Mouse (Mus musculus) adrenal gland (tissue): ENCODE measurements at regions not wholly inside any gene's neighbourhood (a gene's known extent, or its start where the extent isn't known, plus 50 kb on each side); places are given as distances from the start of the nearest gene placed in this dataset.

Experiments
- intact Hi-C: fragments of 180-260 bp; cut with DNase I; formaldehyde crosslinking; loops from one replicate; pipeline ENCODE4 v1.15.1; 2025

DNA sequence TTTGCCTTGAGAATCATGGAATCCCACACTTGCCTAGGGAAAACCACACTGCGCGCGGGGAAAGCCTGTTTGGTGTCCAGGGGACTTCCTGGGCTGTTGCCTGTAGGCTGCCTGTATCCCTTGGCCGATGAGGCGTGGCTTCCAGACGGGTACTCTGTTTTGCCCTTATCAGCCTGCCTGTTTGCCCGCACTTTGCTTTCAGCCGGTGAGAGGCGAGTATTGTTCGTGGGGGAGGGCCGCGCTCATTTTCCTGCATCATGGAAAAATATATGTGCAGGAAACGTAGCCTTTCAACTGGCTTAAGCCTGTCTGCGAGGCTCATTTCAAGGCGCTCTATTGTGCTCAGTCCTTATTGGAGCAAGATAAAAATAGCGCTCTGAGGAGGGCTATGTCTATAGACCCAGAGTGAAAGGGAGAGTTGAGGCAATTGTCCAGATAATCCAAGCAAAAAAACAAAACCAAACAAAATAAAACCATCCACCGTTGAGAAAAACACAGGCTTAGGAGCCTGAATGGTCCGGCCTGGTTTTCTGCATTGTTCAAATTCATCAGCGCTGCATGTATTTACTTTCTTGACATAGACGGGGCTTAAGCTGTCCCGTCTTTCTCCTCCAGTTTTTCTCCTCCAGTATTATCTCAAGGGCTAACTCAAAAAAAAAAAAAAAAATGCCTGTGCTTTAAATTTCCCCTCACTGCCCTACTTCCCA is 67.9 kb downstream of the Klf5 start:
- intact Hi-C loops = no loop called here

DNA sequence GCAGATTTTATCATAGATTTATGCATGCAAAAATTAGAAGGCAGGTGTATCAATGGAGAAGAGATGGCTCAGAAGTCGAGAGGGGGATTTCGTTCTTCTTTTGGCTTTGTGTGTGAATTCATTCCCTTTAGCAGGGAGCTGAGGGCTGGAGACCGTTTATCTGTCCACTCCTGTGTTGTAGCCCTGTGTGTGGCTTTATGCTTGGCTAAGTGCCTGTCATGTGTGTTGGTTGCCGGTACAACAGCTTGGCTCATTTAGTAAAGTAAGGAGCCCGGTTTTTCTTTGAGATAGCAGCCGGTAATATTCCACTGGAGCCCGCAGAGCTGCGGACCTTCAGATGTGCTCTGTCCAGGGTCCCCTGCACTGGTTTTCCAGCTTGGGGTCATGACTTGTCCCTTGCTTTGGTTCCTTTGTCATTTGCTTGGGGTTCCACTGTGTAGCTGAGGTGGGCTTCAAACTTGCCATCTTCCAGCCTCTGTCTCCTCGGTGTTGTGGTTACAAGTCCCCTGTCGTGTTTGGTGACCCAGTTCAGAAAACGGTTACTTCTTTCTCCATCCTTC is 68.6 kb downstream of the Klf5 start:
- intact Hi-C loops = no loop called here

DNA sequence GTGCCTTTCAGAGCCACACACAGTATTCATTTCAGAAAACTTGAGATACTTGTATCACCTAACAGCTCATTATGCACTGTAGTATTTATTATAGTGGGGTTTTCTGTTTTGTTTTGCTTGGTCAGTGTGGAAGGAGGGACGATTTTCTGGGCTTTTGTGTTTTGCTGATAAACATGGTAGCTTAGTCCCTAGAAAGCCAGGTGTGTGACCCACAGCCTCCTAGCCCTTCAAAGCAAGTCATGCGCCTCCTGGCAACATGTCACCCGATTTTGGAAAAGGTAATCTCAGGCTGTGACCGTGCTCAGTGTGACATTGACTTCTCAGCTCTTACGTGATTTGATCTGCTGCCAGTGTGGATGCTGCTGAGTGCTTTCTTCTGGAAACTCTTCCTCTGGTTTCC is 70.9 kb downstream of the Klf5 start:
- intact Hi-C loops = no loop called here

DNA sequence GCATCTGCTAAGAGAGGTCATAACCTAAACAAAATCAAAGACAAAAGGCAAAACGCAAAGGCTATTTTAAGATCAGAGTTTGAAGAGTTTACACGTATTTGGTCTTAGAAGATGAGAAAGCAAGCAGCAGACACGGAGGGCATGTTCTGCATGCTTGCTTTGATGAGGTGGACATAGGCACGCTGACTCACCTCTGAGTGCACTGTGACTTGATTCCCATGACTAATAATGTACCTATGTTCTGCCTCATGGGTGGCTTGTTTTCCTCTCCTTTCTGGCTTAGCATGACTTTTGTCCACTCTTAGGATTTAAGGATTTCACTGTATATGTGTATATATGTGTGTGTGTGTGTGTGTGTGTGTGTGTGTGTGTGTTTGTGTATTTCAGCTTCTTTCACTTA is 75.2 kb downstream of the Klf5 start:
- intact Hi-C loops = no loop called here

DNA sequence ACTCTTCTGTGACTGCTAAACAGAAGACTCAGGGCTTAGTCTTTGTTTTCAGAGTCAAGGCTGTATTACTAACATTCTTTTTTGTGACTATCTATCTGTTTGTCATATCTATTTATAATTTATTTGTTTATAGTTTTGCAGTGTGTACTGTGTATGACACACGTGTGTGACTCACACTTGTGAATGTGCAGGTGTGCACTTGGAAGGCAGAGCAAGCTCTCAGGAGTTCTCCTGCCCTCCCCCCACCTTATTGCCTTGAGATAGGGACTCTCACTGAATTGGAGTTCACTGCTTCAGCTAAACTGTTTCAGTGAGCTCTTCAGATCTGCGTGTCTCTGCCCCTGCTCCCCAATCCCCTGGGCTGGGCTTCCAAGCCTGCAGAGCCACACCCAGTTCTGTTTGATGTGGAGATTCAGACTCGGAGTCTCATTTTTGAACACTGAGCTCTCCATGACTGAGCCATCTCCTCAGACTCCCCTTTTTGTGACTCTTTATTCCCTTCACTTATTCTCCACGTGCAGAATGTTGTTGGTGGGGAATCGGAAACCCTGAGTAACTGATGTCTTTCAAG is 76.6 kb downstream of the Klf5 start:
- intact Hi-C loops = no loop called here

DNA sequence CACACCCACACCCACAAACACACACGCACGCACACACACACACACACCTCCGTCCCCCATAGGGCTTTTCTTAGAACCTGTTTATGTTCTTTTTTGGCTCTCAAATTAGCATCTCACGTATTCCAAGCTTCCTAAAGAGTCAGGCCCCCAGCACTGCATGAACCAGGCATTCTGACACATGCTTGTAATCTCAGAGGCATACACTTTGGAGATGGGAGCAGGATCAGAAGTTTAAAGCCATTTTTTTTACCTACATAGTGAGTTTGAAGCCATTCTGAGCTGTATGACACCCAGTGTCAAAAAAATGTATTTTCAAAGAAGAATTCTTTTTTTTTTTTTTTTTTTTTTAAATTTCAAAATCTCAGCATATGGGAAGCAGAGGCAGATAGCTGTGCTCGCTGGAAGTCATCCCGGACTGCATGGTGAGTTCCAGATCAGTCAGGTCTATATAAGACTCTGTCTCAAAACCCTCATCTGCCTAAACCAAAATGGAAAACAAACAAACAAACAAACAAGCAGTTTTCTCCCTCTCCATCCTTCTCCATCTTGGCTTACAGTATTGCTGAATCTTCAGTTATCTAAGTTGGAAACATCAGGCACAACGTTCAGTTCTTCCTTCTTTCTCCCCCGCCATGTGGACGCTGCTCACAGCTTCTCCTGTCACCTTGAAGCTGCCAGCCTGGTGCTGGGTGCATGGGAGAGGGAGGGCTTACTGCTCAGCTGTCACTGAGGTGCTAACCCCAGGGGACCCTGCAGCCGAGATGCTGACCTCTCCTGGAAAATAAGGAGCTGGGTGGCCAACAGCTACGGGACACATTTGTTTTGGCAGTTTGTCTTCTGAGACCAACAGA is 78.4 kb downstream of the Klf5 start:
- intact Hi-C loops = no loop called here

DNA sequence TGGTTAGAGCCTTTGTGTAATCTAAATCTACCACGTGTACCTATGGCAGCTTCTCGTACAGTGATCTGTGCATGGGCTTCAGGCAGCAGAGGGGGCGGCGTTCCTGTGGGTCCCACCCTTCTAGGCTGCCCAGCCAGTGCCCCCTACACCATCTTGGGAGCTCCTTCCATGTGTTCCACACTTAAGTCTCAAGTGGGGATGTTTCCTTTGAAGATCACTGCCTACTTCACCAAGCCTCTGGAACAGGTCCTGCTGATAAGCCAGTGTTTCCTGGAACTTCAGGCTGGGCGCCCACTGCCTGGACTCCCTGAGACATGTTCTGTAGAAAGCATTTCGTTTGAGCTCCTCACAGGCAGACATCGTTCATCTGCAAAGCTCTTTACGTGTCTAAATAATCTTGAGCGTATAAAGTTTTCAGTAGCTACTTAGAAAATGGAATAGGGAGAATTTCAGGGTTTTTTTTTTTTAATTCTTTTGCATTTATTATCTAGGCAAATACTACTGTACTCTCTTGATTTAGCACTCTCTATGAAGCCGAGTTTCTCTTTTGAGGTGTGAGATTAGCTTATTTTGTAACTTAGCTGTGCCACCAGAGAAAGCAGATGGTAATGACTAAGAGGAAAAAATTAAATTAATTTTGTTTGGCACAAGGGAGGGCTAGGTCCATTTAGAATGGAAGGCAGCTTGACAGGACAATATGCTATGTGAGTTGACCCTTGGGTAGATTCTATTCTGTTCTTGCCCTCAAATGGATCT is 82.9 kb downstream of the Klf5 start:
- intact Hi-C loops = no loop called here

DNA sequence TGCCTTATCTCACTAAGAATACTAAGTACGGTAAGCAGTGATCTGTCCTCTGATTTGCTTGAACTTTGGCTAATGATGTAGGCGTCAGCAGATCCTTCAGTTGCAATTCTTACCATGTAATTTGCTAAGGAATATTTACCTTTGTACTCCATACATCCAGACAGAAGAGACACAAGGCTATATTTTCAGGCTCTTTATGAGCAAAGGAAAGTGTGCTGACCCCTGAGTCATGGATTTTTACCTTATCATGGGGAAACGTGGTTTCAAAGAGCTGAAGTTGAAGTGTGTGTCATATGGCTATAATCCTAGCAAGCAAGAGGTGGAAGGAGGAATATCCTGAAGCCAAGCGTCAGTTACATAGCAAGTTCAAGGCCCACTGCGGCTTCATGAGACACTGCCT is 83.6 kb downstream of the Klf5 start:
- intact Hi-C loops = no loop called here

DNA sequence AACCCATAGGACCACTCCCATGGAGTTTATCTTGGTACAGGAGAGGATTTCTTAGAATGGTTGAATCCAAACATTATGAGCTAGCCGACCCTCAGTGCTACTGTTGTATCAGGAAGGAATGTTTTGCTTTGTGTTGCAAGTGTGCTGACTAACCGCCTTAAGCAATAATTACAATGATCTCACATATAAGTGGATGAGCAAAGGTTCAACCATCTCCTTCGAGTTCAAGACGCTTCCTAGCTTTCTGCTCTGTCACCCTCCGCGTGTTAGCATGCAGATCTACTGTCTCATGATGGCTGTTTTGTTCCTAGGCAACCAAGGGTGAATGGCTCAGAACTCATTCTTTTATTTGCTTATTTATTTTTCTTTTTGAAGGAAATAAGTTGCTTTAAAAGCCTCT is 84.7 kb downstream of the Klf5 start:
- intact Hi-C loops = no loop called here

DNA sequence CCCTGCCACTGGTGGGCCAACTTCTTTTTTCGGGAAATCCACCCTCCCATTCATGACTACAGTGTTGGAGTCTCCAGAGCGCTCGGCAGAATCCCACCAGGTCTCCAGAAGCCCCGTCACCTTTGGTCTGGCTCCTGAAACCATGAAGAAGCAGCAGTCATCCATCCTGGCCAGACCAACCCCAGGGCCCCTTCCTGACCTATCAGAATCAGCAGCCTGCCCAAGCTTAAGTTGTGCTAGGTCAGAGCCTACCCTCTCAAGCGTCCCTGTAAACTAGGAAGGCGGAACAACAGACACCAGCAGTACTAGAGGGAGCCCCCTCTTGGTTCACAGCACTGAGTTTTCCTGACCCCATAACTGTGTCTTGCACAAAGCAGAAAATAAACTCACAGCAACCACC is 89.1 kb downstream of the Klf5 start:
- intact Hi-C loops = no loop called here

DNA sequence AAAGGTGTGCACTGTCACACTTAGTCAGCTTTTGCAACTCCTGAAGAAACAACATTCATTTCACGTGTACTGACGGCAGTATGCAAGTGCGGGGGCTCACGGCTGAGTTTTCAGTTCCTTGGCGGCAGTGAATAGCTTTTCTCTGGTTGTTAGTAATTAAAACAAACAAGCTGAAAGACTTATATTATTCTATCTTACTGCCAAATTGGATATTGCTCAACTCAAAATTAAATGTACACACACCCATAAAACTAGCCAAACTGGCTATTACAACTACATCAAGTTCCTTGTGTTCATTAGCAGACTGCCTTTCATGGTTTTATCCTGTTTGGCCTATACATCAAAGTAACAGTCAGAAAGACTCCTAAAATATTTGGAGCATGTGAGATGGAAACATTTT is 90.8 kb downstream of the Klf5 start:
- intact Hi-C loops = no loop called here

DNA sequence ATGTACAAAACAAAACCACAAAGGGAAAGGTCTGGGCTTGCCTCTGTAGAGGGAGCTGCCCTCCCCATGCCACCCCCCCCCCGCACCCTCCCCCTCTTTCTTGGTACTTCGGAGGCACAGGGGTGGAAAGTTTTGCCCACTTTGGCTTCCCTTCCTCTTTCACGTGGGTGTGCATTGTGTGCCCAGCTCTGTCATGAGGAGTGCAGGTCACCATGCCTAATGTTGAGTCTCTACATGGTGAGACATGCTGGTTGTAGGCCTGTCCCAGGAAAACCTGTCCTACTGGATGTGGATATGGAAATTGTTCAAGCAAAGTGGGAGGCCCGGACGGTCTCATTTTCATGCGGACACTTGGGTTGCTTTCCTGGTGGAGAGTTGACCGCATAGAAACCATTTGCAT is 93.2 kb downstream of the Klf5 start:
- intact Hi-C loops = no loop called here

DNA sequence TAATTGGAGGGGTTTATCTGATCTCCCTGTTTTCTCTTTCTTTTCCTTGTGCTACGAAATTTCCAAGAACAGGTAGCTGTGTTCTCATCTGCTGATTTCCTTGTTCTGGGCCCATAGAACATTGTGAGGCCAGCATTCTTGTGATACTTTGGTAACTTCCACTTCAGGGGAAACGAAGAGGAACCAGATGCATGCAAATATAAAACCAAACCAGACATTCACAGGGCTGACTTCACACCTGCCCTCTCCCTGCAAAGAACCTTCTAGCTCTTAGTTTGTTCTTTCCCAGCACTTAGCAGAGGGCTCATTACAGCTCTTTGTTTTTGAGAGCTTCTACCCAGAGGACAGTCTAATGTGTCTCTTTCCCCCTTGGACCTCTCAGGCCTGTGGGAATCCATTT is 94.3 kb downstream of the Klf5 start:
- intact Hi-C loops = no loop called here

DNA sequence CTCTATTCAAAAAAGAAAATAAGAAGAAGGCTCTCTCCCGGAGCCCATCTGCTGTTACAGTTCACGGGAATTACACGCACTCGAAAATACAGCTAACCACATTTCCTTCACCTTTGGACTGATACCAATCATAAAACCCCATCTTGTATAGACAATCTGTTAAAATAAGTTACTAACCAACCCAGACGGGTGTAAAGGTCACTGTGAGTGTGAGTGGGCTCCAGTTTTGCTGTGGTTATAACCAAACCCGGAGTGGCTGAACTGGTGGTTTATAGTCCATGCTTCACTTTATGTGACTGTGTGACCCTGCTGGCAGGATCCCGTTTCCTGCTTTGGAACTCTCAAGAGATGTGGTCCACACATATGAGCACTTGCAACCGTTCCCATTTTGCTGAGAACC is 95.1 kb downstream of the Klf5 start:
- intact Hi-C loops = no loop called here

DNA sequence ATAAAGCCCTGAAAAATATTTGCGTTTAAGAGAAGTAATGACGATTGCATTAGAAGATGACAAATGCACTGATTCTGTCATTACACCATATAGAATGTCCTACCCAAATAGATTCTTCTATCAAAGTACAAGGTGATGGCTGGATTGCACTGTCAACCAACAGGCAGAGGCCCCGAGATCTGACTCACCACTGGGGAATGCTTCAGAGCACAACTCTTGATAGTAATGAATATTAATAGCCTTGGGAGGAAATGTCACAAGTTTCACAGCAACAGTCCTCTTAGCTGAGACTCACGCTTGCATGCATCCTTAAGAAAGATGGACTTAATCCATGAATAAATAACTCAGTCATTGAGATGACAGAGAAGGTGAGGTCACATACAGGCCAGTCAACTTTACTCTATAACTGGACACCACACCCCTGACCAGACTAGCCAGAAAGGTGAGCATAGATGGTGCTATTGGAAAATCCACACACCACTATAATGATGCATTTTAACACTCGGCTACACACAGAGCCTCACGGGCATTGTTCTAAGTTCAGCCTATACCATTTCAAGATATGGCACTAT is 104.8 kb downstream of the Klf5 start:
- intact Hi-C loops = no loop called here

DNA sequence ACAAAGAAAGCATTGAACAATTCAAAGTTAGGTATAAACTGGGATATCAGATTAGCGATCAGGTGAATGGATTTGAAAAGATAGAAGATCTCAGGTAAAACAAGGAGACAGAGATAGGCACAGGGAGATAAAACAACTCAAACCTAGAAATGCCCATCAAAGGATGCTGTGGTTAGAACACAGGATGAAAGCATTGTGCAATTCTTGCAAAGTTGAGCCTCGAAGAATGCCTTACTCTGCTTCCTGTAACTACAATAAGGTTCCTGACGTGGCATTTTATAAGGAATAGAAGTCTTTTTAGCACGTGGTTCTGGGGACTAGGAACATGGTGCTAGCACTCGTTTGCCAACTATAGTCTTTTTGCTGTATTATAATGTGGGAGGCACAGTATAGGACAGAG is 106.7 kb downstream of the Klf5 start:
- intact Hi-C loops = no loop called here

DNA sequence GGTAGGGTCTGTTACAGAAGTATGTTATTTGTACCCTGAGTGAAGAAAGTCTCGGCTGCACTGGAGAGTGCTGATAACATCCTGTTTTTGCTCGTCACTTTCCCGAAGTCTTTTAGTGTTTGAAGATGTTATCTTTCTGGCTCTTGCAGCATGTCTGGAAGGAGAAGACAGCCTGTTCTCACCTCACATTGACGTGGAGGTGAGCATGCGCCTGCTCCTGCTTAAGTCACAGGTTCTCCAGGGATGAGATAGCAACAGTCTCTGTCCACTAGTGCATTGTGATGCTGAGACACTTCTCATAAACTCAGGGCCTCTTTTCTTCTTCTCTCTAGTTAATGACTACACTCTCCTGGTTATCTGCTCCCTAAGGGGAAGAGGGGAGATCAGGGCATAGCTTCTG is 113.3 kb downstream of the Klf5 start:
- intact Hi-C loops = no loop called here

DNA sequence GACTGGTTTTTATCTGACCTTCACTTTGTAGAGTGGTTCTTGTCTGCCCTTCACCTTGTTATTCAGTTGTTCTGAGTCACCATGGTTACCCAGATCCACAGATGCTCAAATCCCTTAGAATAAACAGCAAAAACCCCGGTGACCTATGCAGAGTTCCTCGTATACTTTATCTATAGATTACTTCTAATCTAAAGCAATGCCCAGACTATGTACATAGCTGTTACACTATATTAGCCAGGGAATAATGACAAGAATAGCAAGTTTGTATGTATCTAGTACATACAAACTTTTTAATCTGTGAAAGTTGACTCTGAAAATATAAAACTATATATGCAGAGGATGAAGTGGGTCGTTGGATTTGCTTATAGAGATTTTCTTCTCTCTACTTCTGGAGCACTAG is 117.7 kb downstream of the Klf5 start:
- intact Hi-C loops = no loop called here

DNA sequence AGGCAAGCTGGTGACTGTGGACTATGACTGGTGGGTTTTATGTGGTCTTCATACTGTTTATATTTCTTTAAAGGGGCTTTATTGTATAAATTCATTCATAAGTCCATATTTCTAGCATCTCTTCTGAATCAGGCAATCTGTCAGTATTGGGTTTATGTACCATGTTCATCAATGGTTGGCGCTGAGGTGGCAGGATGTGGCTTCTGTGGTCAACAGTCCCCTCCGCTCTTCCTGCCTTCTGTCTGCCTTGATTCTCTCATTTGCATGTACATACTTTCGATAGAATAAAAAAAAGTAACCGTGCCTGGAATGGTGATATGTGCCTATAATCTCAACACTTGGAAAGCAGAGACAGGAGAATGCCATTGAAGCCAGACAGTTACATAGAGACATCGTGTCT is 120.5 kb downstream of the Klf5 start:
- intact Hi-C loops = no loop called here

DNA sequence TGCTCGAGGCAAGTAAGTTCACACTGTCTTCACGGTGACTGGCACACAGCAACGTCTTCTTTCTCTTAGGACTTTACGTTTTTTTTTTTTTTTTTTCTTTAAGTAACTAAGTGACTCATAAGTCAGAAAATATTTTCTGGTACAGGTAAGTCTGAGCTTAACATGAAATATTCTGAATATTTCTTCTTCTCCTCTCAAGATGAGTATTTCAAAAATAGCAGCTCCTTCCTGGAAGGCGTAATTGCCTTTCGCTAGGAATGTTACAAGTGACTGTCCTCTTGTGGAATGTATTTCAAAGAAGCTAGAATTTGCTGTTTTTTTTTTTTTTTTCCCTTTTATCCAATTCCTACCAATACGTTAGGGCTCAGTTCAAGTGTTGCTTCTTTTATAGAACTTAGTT is 124.8 kb downstream of the Klf5 start:
- intact Hi-C loops = no loop called here

DNA sequence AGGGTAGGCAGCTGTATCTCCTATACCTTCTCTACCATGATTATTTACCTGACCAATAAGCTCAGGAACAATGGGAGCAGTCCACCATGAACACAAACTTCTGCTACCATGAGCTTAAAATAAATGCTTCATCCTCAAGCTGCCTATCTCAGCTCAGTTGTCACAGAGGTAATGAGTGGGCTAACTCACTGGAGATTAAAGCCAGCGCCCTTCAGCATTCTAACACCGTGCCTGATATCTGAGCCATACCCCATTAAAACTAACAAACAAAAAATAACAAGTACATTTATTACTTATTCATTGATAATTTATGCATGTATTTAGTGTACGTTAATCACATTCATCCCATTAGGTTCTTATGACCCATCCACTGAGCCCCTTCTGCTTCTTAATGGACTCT is 128.6 kb downstream of the Klf5 start:
- intact Hi-C loops = no loop called here
